Mouse (Mus musculus): Measurements from ENCODE around the gene Clnk. TPM values are rescaled to one million over a fixed set of nuclear protein-coding genes. Genes with fewer than 3 reads are reported as not detected.

The Clnk gene
- polyA plus RNA-seq, 1 experiment, result not detected

GRCm38 (mm10) chr5:38813391-38814109 lies 63.1 kb downstream of the Clnk start:
- TF ChIP-seq POLR2A (IDR thresholded peaks at IDR 0.05; ENCODE audit: low read depth, low read length), result no peak
- TF ChIP-seq CTCF (IDR thresholded peaks at IDR 0.05; ENCODE audit: borderline replicate concordance, insufficient read depth, low read length), result no peak
- Histone ChIP-seq H3K27ac (ENCODE audit: insufficient read depth, low read length) (no peak overlapping the region), H3K4me3 (ENCODE audit: insufficient read depth, low read length) (no peak overlapping the region), H3K4me1 (ENCODE audit: control insufficient read depth, insufficient read depth, low read length) (no peaks in the 10 kb centered on the region; the same call in 1 of the 2 replicates)

GRCm38 (mm10) chr5:38812916-38813315 lies 63.7 kb downstream of the Clnk start:
- Histone ChIP-seq H3K27ac (ENCODE audit: insufficient read depth, low read length) (no peak overlapping the region), H3K4me1 (ENCODE audit: control insufficient read depth, insufficient read depth, low read length) (no peaks in the 10 kb centered on the region; the same call in 1 of the 2 replicates), H3K4me3 (ENCODE audit: insufficient read depth, low read length) (no peak overlapping the region)
- TF ChIP-seq POLR2A (IDR thresholded peaks at IDR 0.05; ENCODE audit: low read depth, low read length) (no peak), CTCF (IDR thresholded peaks at IDR 0.05; ENCODE audit: borderline replicate concordance, insufficient read depth, low read length) (no peak)

GRCm38 (mm10) chr5:38812386-38812785 lies 64.2 kb downstream of the Clnk start:
- TF ChIP-seq CTCF (IDR thresholded peaks at IDR 0.05; ENCODE audit: borderline replicate concordance, insufficient read depth, low read length) (no peak), POLR2A (IDR thresholded peaks at IDR 0.05; ENCODE audit: low read depth, low read length) (no peak)
- H3K4me1 ChIP-seq (ENCODE audit: control insufficient read depth, insufficient read depth, low read length), result no peaks in the 10 kb centered on the region; the same call in 1 of the 2 replicates
- no peak overlapping the region for H3K4me3 ChIP-seq (ENCODE audit: insufficient read depth, low read length)
- no peak overlapping the region for H3K27ac ChIP-seq (ENCODE audit: insufficient read depth, low read length)

DNA sequence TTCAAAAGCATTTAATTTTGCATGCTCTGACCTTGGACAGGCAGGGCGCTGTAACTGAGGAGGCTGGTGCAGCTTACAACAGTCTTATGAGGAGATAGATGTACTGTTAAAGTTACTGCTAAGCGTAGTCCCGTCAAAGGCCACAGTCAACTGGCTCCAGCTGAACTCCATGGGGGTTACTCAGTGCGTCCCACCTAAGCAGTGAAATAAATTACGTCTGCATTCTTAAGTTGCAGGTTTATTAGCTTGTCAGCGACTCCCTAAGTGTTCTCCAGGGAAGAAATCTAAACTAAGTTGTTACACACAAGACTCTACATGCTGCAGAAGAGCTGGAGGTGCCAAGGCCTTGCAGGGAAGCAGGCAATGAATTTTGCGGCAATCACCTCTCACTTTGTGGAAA lies 77.7 kb downstream of the Clnk start:
- H3K4me1 ChIP-seq (ENCODE audit: control insufficient read depth, insufficient read depth, low read length), result no peaks in the 10 kb centered on the region
- no peak overlapping the region for H3K27ac ChIP-seq (ENCODE audit: insufficient read depth, low read length)
- no peak for TF ChIP-seq CTCF (IDR thresholded peaks at IDR 0.05; ENCODE audit: borderline replicate concordance, insufficient read depth, low read length)
- no peak overlapping the region for H3K4me3 ChIP-seq (ENCODE audit: insufficient read depth, low read length)

DNA sequence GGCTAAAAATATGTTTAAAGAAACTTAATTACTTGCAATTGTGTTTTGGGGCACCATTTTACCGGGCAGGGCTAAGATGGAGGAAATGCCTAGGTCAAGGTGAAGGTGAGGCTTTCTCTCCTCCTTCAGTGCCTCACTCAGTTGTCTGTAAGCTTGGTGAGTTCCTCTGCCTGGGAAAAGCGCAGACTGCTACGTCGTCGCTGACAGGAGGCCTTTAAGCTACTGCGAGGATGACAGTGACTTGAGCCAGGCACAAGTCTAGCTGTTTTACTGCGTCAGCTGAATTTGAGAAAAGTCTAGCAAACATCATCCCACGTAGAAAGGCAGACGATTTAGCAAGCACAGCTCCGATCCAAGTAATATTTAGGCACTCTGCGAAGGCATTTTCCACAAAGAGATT lies 81.5 kb downstream of the Clnk start:
- Histone ChIP-seq H3K4me1 (ENCODE audit: control insufficient read depth, insufficient read depth, low read length) (no peaks in the 10 kb centered on the region), H3K27ac (ENCODE audit: insufficient read depth, low read length) (no peak overlapping the region), H3K4me3 (ENCODE audit: insufficient read depth, low read length) (no peak overlapping the region)
- TF ChIP-seq CTCF (IDR thresholded peaks at IDR 0.05; ENCODE audit: borderline replicate concordance, insufficient read depth, low read length), result no peak
- no peak for TF ChIP-seq POLR2A (IDR thresholded peaks at IDR 0.05; ENCODE audit: low read depth, low read length)

DNA sequence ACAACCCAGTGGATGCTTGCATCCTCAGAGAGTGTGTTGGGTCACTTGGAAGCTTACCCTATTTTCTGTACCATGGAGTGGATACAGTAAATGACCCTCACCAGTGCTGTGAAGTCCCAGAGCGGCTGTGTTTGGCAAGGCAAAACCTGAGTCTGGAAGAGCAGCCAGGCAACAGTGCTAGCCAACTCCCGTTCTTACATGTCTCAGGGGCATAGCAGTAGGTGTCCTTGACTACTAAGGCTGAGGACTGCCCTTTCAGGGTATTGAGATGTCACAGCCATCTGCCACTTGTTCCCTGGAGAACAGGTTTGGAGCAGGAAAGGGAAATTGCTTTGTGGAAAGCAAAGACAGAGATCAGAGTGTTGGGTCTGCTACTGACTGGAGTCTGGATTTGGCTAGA lies 85.5 kb downstream of the Clnk start:
- TF ChIP-seq POLR2A (IDR thresholded peaks at IDR 0.05; ENCODE audit: low read depth, low read length) (no peak), CTCF (IDR thresholded peaks at IDR 0.05; ENCODE audit: borderline replicate concordance, insufficient read depth, low read length) (no peak)
- no peak overlapping the region for H3K27ac ChIP-seq (ENCODE audit: insufficient read depth, low read length)
- H3K4me1 ChIP-seq (ENCODE audit: control insufficient read depth, insufficient read depth, low read length), result no peaks in the 10 kb centered on the region
- no peak overlapping the region for H3K4me3 ChIP-seq (ENCODE audit: insufficient read depth, low read length)

DNA sequence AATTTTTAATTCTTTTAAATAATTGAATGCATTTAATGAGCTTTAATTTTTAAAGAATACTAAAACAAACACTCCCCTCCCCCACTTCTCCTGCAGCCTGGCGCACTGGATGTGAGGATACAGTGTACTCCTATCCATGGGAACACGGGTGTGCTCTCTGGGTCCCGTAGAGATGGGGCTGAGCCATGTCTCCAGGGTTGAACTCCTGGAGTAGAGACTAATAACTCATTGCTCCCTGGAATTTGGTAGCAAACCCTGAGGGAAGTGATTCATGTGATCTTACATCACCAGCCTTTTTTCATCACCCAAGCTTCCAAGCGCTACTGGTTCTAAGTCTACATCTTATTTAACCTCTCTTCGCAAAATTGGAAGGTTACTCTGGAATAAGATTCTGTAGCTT lies 87.8 kb downstream of the Clnk start:
- TF ChIP-seq CTCF (IDR thresholded peaks at IDR 0.05; ENCODE audit: borderline replicate concordance, insufficient read depth, low read length), result no peak
- no peak for TF ChIP-seq POLR2A (IDR thresholded peaks at IDR 0.05; ENCODE audit: low read depth, low read length)
- H3K4me3 ChIP-seq (ENCODE audit: insufficient read depth, low read length), result no peak overlapping the region
- H3K4me1 ChIP-seq (ENCODE audit: control insufficient read depth, insufficient read depth, low read length), result no peaks in the 10 kb centered on the region
- H3K27ac ChIP-seq (ENCODE audit: insufficient read depth, low read length), result no peak overlapping the region

DNA sequence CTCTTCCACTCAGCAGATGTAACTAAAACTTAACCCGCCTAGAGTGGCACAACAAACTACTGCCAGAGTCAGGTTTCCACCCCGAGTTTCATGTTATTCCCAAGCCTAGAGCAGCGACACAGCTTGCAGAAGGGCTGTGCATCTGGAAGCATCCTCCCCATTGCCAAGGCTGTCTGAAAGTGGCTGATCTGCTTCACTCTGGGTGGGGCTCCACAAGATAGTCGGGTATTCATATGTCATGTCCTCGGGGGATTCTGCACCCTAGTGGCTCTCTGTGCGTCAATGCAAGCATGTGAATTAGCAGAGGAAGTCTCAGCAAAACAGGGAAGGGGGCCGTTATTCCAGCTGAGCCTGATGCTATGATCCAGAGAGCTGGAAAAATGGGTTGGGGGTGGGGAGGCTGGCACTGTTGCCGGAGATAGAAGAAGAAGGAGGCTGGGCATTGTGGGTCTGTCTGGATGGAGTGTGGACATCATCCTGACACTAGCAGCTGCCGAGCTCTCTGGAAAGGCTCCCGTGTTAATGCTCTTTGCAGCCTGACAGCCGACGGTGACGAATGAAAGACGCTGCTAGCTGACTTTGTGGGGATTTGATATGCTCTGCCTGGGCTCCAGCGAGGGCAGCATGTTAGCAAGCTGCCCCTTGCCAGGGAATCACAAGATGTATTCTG lies 88.6 kb downstream of the Clnk start:
- TF ChIP-seq CTCF (IDR thresholded peaks at IDR 0.05; ENCODE audit: borderline replicate concordance, insufficient read depth, low read length), result no peak
- no peak for TF ChIP-seq POLR2A (IDR thresholded peaks at IDR 0.05; ENCODE audit: low read depth, low read length)
- Histone ChIP-seq H3K4me1 (ENCODE audit: control insufficient read depth, insufficient read depth, low read length) (no peaks in the 10 kb centered on the region), H3K27ac (ENCODE audit: insufficient read depth, low read length) (no peak overlapping the region), H3K4me3 (ENCODE audit: insufficient read depth, low read length) (no peak overlapping the region)

- TF ChIP-seq POLR2A (IDR thresholded peaks at IDR 0.05; ENCODE audit: low read depth, low read length) (no peak), CTCF (IDR thresholded peaks at IDR 0.05; ENCODE audit: borderline replicate concordance, insufficient read depth, low read length) (no peak)
- H3K4me1 ChIP-seq (ENCODE audit: control insufficient read depth, insufficient read depth, low read length), result no peaks in the 10 kb centered on the region
- no peak overlapping the region for H3K4me3 ChIP-seq (ENCODE audit: insufficient read depth, low read length)
- no peak overlapping the region for H3K27ac ChIP-seq (ENCODE audit: insufficient read depth, low read length)
Measured at GRCm38 (mm10) chr5:38786126-38786525, 90.5 kb downstream of the Clnk start.

DNA sequence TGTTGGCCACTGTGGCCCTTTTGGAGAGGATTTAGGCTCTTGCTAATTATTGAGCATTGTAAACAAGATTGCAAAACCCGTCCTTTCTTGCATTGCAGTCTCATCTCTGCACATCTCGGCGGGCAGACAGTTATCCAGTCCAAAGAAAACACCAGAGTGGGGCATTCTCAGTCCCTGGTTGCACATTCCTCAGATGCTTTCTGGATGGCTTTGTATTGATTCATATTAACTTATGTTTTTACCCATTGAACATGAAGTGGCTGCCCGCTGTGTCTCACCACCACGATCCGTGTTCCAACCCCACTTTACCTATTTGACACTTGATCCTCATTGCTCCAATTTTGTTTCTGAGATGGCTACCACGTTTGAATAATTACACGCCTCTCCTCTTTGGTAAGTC lies 90.9 kb downstream of the Clnk start:
- Histone ChIP-seq H3K27ac (ENCODE audit: insufficient read depth, low read length) (no peak overlapping the region), H3K4me3 (ENCODE audit: insufficient read depth, low read length) (no peak overlapping the region), H3K4me1 (ENCODE audit: control insufficient read depth, insufficient read depth, low read length) (no peaks in the 10 kb centered on the region)
- TF ChIP-seq POLR2A (IDR thresholded peaks at IDR 0.05; ENCODE audit: low read depth, low read length) (no peak), CTCF (IDR thresholded peaks at IDR 0.05; ENCODE audit: borderline replicate concordance, insufficient read depth, low read length) (no peak)

Data from embryonic fibroblast, embryonic 13.5 days (primary cell).